Mouse (Mus musculus) midbrain, postnatal 0 days (tissue): ENCODE measurements around the gene Tmprss11f. TPM values are rescaled to one million over a fixed set of nuclear protein-coding genes. Genes with fewer than 3 reads are reported as not detected.

Experiments used
- ATAC-seq: fragments of 200-750 bp; cut with Nextera tagmentation; 2 replicates; pipeline ENCODE4 v1.8.0; 2017; ENCODE audit warnings: moderate number of reproducible peaks, mild to moderate bottlenecking, moderate TSS enrichment, moderate library complexity; ENCODE audit not compliant: low FRiP score
- DNase-seq: peaks from one replicate; pipeline ENCODE4 v3.0.0-alpha.2; 2015; ENCODE audit warnings: low spot score
- H3K27ac ChIP-seq: fragments of 300-500 bp; sonication (generic); 2 replicates; pipeline ENCODE4 v1.5.1; 2014; ENCODE audit warnings: low read depth, mild to moderate bottlenecking, low read length, mixed read lengths
- H3K27me3 ChIP-seq: fragments of 300-500 bp; sonication (generic); 2 replicates; pipeline ENCODE4 v1.6.1; 2014; ENCODE audit warnings: low read length, control low read depth, mixed read lengths; ENCODE audit not compliant: insufficient read depth
- H3K36me3 ChIP-seq: fragments of 300-500 bp; sonication (generic); 2 replicates; pipeline ENCODE4 v1.6.1; 2014; ENCODE audit warnings: low read length, control low read depth, mixed read lengths; ENCODE audit not compliant: insufficient read depth
- H3K4me1 ChIP-seq: fragments of 300-500 bp; sonication (generic); 2 replicates; pipeline ENCODE4 v1.6.1; 2014; ENCODE audit warnings: mild to moderate bottlenecking, control low read depth, antibody characterized with exemption, low read length, mixed read lengths; ENCODE audit not compliant: insufficient read depth
- H3K4me2 ChIP-seq: fragments of 300-500 bp; sonication (generic); 2 replicates; pipeline ENCODE4 v1.6.1; 2014; ENCODE audit warnings: low read depth, mild to moderate bottlenecking, low read length, mixed read lengths; ENCODE audit not compliant: poor library complexity, severe bottlenecking
- H3K4me3 ChIP-seq: fragments of 300-500 bp; sonication (generic); 2 replicates; pipeline ENCODE4 v1.5.1; 2014; ENCODE audit warnings: low read depth, mild to moderate bottlenecking, low read length, moderate library complexity
- H3K9ac ChIP-seq: fragments of 300-500 bp; sonication (generic); replicated peaks from 2 replicates; pipeline ENCODE4 v1.6.1; 2014; ENCODE audit warnings: mild to moderate bottlenecking, low read length, moderate library complexity, mixed read lengths; ENCODE audit not compliant: poor library complexity, severe bottlenecking
- H3K9me3 ChIP-seq: fragments of 300-500 bp; sonication (generic); 2 replicates; pipeline ENCODE4 v1.6.1; 2016; ENCODE audit warnings: low read length, control low read depth
- CTCF ChIP-seq: IDR thresholded peaks from 2 replicates; pipeline ENCODE4 v1.5.1; 2016; ENCODE audit warnings: antibody characterized with exemption, mild to moderate bottlenecking
- WGBS: fragments of 180-500 bp; shearing (Covaris S2); extraction: QIAGEN DNeasy Blood & Tissue Kit; methylation state at CpG from one replicate; pipeline ENCODE4 v1.1.7; 2014; 5-methylcytosine and 5-hydroxymethylcytosine counted together
- polyA plus RNA-seq: library from polyadenylated mRNA; unstranded; fragments of >200 nt; fragmentation: Nextera tagmentation; extraction: Ambion mirVana; gene quantifications from 2 replicates; pipeline ENCODE4 v1.2.1, GENCODE M21; 2015
- total RNA-seq: library from RNA; depleted of rRNA; stranded (reverse); fragments of >200 nt; gene quantifications from 2 replicates; pipeline ENCODE4 v1.2.3, GENCODE M21; 2014

The Tmprss11f gene
- total and polyA plus RNA-seq, 2 experiments from 2014 or later = not detected

- WGBS = 71% methylated on average over 2 of the region's 2 CpGs
- no peaks in the 10 kb centered on the region for H3K4me1 ChIP-seq
- no peaks in the 10 kb centered on the region for H3K9me3 ChIP-seq
- no peak for DNase-seq
- H3K36me3 ChIP-seq = no peaks in the 10 kb centered on the region
- H3K4me2 ChIP-seq = no peak overlapping the region
- no peak for ATAC-seq
- no peak overlapping the region for H3K4me3 ChIP-seq
- no peaks in the 10 kb centered on the region for H3K27me3 ChIP-seq
- H3K9ac ChIP-seq = no peak overlapping the region
- no peak for TF ChIP-seq CTCF
- no peak overlapping the region for H3K27ac ChIP-seq
These were observed 103.5 kb downstream of the Tmprss11f start for GRCm38 (mm10) chr5:86528725-86529124.

DNA sequence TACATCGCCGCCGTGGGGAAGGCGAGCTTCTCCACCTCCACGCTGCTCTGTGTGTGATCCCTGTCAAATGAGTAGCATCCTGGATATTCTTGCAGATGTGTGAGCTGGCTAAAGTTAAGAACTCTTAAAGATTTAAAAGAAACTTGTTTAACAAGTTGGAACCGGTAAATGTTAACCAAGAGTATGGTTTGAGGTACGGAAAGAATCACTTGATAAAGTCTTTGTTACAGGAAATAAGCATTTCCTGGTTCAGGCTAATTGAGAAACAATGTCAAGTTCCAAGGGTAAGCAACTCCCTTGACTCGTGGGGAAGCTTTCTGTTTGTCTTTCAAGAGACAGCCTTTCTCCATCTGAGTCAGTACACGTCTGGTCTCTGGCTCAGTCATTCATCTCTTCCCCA lies 113.7 kb downstream of the Tmprss11f start, which contains the start of gene Tmprss11g:
Tmprss11g (minus strand) TSS at position 101 of the 400 bp plus-strand sequence.
- no peaks in the 10 kb centered on the region for H3K9me3 ChIP-seq
- no peaks in the 10 kb centered on the region for H3K36me3 ChIP-seq
- DNase-seq (no peak), ATAC-seq (no peak)
- no peak within 1 kb of the TSS for H3K27ac ChIP-seq
- H3K27me3 ChIP-seq = no peaks in the 10 kb centered on the region
- WGBS = 81% methylated on average over 9 of the region's 9 CpGs
- H3K4me3 ChIP-seq = no peak within 1 kb of the TSS
- H3K4me1 ChIP-seq = no peaks in the 10 kb centered on the region
- no peak within 1 kb of the TSS for H3K9ac ChIP-seq
- H3K4me2 ChIP-seq = no peak within 1 kb of the TSS
- TF ChIP-seq CTCF = no peak

GRCm38 (mm10) chr5:86511538-86511937 lies 120.7 kb downstream of the Tmprss11f start:
- Histone ChIP-seq H3K4me3 (no peak overlapping the region), H3K27ac (no peak overlapping the region), H3K9me3 (no peaks in the 10 kb centered on the region), H3K4me1 (no peaks in the 10 kb centered on the region), H3K4me2 (no peak overlapping the region), H3K27me3 (no peaks in the 10 kb centered on the region), H3K36me3 (no peaks in the 10 kb centered on the region), H3K9ac (no peak overlapping the region)
- 31% methylated on average over 5 of the region's 5 CpGs for WGBS
- DNase-seq = no peak
- TF ChIP-seq CTCF = no peak
- ATAC-seq = no peak

DNA sequence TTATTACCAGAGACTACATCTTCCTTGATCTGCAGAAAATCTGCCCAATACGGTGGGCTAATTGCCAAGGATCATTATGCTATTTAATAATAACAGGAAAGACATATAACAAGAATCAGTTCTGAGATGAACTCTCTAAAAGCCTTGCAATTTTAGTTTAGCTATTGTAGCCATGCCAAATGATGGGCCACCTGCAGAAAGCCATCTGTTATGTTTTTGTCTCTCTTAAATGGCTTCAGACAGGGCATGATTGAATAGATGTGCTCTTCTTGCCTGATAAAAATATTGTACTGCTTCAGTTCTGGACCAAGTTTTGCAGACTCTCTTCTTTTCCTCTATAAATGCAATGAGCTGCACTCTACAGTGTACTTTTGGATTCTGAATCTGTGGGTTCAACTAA lies 138.8 kb downstream of the Tmprss11f start:
- Histone ChIP-seq H3K36me3 (no peaks in the 10 kb centered on the region), H3K4me2 (no peak overlapping the region), H3K4me1 (no peaks in the 10 kb centered on the region), H3K4me3 (no peak overlapping the region), H3K27ac (no peak overlapping the region), H3K9ac (no peak overlapping the region), H3K27me3 (no peaks in the 10 kb centered on the region), H3K9me3 (no peaks in the 10 kb centered on the region)
- no peak for TF ChIP-seq CTCF
- WGBS = 74% methylated on average over 1 of the region's 1 CpGs
- no peak for ATAC-seq
- peak; percentile 2 for DNase-seq

DNA sequence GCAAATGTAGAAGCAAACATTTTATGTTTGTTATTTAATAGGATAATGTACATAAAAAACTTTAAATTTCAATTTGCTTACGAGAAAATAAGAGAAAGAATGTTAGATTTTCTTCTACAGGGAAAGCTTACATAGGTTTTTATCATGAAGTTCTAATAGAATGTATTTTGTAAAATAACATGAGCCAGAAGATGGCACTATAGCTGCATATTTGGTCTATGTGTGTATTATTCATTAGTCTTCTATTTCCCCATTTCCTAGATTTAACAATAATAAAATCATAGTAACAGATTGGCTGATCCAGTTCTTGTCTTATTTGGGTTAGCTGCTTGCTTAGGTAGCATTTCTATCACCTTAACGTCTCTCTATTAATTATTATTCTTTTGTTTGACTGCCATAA lies 149.7 kb downstream of the Tmprss11f start:
- WGBS = 68% methylated on average over 2 of the region's 2 CpGs
- no peaks in the 10 kb centered on the region for H3K4me1 ChIP-seq
- DNase-seq (peak; percentile 62), ATAC-seq (0 out of 2 replicates have a peak, but pooled peaks have one; percentile 49)
- H3K27ac ChIP-seq = no peak overlapping the region
- no peaks in the 10 kb centered on the region for H3K36me3 ChIP-seq
- H3K9ac ChIP-seq = no peak overlapping the region
- no peak overlapping the region for H3K4me3 ChIP-seq
- TF ChIP-seq CTCF = peak; percentile 65
- H3K27me3 ChIP-seq = no peaks in the 10 kb centered on the region
- H3K4me2 ChIP-seq = no peak overlapping the region
- no peaks in the 10 kb centered on the region for H3K9me3 ChIP-seq

DNA sequence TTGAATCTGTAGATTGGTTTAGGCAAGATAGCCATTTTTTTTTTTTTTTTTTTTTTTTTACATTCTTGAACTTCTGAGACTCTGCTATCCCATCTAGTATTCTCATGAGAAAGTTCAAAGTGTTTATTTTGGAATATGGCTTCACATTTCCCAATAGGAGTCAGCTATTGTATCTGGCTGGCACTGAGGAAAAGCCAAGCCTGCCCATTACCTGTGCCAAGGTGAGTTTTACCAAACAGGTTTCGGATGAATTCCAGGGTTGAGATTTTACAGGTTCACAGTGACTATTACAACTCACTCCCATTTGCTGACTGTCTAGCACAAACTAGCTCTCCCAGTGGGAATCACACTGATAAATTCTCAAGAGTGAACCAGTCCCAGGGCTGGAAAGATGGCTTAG lies 150.2 kb downstream of the Tmprss11f start:
- no peak for TF ChIP-seq CTCF
- Histone ChIP-seq H3K27ac (no peak overlapping the region), H3K27me3 (no peaks in the 10 kb centered on the region), H3K9me3 (no peaks in the 10 kb centered on the region), H3K36me3 (no peaks in the 10 kb centered on the region), H3K9ac (no peak overlapping the region), H3K4me2 (no peak overlapping the region), H3K4me1 (no peaks in the 10 kb centered on the region), H3K4me3 (no peak overlapping the region)
- DNase-seq = no peak
- no peak for ATAC-seq
- WGBS = 88% methylated on average over 1 of the region's 1 CpGs
